Mouse (Mus musculus): ENCODE measurements around the gene Ak5. TPM values are rescaled to one million over a fixed set of nuclear protein-coding genes. Genes with fewer than 3 reads are reported as not detected.

Ak5 gene
- polyA plus RNA-seq, 1 experiment from 2014 or later = 0.33 TPM

GRCm38 (mm10) chr3:152666991-152667355 is 1.2 kb downstream of the Ak5 start:
- ATAC-seq (ENCODE audit: low FRiP score) = peak; percentile 6; the same call in 1 of the 2 replicates
- WGBS = under 1% methylated on average over 16 of the region's 16 CpGs
- Histone ChIP-seq H3K4me1 (ENCODE audit: control insufficient read depth, insufficient read depth, low read length) (peaks cover 5% of the 10 kb centered on the region), H3K27ac (ENCODE audit: low read depth, low read length) (no peak overlapping the region), H3K4me2 (peak overlapping the region; percentile 98), H3K27me3 (ENCODE audit: control insufficient read depth, insufficient read depth, low read length) (peaks cover 25% of the 10 kb centered on the region), H3K4me3 (ENCODE audit: low read depth, low read length) (peak overlapping the region; percentile 47), H3K36me3 (ENCODE audit: control insufficient read depth, insufficient read depth, low read length) (no peaks in the 10 kb centered on the region), H3K9me3 (ENCODE audit: control insufficient read depth, low read length) (no peaks in the 10 kb centered on the region), H3K9ac (ENCODE audit: low read length) (no peak overlapping the region)
- DNase-seq (ENCODE audit: low spot score, missing footprints) = peak; percentile 94

GRCm38 (mm10) chr3:152658592-152658991 is 9.6 kb downstream of the Ak5 start:
- no peak overlapping the region for H3K27ac ChIP-seq (ENCODE audit: low read depth, low read length)
- no peaks in the 10 kb centered on the region for H3K4me1 ChIP-seq (ENCODE audit: control insufficient read depth, insufficient read depth, low read length)
- no peaks in the 10 kb centered on the region for H3K36me3 ChIP-seq (ENCODE audit: control insufficient read depth, insufficient read depth, low read length)
- H3K9ac ChIP-seq (ENCODE audit: low read length) = no peak overlapping the region
- WGBS = 83% methylated on average over 2 of the region's 2 CpGs
- H3K4me3 ChIP-seq (ENCODE audit: low read depth, low read length) = no peak overlapping the region
- no peak for DNase-seq (ENCODE audit: low spot score, missing footprints)
- no peak overlapping the region for H3K4me2 ChIP-seq
- no peaks in the 10 kb centered on the region for H3K9me3 ChIP-seq (ENCODE audit: control insufficient read depth, low read length)
- H3K27me3 ChIP-seq (ENCODE audit: control insufficient read depth, insufficient read depth, low read length) = no peaks in the 10 kb centered on the region
- no peak for ATAC-seq (ENCODE audit: low FRiP score)

DNA sequence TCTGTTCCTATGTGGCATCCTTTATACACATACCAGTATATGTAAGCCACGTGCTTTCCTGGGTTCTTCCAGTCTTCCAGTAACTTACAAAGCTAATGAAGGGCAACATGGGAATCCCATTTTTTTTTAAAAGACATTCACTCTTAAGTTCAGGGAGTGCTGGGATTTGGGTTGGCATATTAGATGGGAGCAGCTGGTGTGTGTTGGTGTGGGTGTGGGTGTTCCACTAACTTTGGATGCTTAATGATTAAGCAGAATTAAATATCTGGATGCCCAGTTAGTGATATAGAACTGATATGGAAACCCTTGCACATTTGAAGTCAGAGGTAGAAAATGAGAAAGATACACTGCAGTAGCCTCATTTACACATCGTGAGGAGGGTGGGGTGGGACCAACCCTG is 16.2 kb downstream of the Ak5 start:
- no peaks in the 10 kb centered on the region for H3K36me3 ChIP-seq (ENCODE audit: control insufficient read depth, insufficient read depth, low read length)
- no peak overlapping the region for H3K9ac ChIP-seq (ENCODE audit: low read length)
- DNase-seq (ENCODE audit: low spot score, missing footprints) (no peak), ATAC-seq (ENCODE audit: low FRiP score) (no peak)
- H3K27ac ChIP-seq (ENCODE audit: low read depth, low read length) = no peak overlapping the region
- H3K27me3 ChIP-seq (ENCODE audit: control insufficient read depth, insufficient read depth, low read length) = no peaks in the 10 kb centered on the region
- no peaks in the 10 kb centered on the region for H3K4me1 ChIP-seq (ENCODE audit: control insufficient read depth, insufficient read depth, low read length)
- 83% methylated on average over 2 of the region's 2 CpGs for WGBS
- H3K9me3 ChIP-seq (ENCODE audit: control insufficient read depth, low read length) = no peaks in the 10 kb centered on the region
- no peak overlapping the region for H3K4me3 ChIP-seq (ENCODE audit: low read depth, low read length)
- H3K4me2 ChIP-seq = no peak overlapping the region

- Histone ChIP-seq H3K36me3 (ENCODE audit: control insufficient read depth, insufficient read depth, low read length) (no peaks in the 10 kb centered on the region), H3K4me2 (no peak overlapping the region), H3K4me3 (ENCODE audit: low read depth, low read length) (no peak overlapping the region), H3K9ac (ENCODE audit: low read length) (no peak overlapping the region), H3K27me3 (ENCODE audit: control insufficient read depth, insufficient read depth, low read length) (no peaks in the 10 kb centered on the region), H3K9me3 (ENCODE audit: control insufficient read depth, low read length) (no peaks in the 10 kb centered on the region), H3K27ac (ENCODE audit: low read depth, low read length) (no peak overlapping the region), H3K4me1 (ENCODE audit: control insufficient read depth, insufficient read depth, low read length) (no peaks in the 10 kb centered on the region)
- ATAC-seq (ENCODE audit: low FRiP score) (no peak), DNase-seq (ENCODE audit: low spot score, missing footprints) (no peak)
- WGBS = 84% methylated on average over 5 of the region's 5 CpGs
Measured at GRCm38 (mm10) chr3:152644610-152645009, 23.6 kb downstream of the Ak5 start.

DNA sequence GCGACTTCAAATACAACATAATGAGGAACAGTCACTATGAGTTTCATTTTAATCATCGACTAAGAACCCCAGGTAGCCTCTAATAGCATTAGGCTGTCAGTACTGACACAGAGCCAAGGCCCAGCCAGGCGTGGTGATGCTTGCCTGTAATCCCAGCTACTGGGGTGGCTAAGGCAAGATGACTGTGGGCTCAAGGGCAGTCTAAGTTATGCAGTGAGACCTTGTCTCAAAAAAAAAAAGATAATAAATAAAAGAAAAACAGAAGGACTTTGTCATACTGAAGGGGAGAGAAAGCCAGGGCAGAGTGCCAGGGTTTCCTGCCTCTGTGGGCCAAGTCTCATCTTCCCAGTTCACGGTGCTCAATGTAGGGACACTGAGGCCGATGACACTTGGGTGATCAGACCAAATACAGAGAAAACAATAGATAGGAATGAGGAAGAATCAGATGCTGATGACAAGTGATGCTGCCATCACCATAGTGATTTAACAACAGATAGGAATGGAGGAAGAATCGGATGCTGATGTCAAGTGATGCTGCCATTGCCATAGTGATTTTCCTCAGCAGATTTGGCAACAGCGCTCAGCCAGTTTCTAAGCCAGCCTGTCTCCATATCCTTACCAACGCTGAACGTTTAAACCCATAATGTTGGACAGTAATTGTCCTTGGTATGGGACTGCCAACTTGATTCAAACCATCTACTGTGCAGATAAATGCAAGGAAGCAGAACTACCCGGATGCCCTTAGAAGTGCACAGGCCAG is 42.9 kb downstream of the Ak5 start:
- H3K4me2 ChIP-seq = no peak overlapping the region
- no peaks in the 10 kb centered on the region for H3K9me3 ChIP-seq (ENCODE audit: control insufficient read depth, low read length)
- DNase-seq (ENCODE audit: low spot score, missing footprints) = no peak
- no peak overlapping the region for H3K9ac ChIP-seq (ENCODE audit: low read length)
- 75% methylated on average over 10 of the region's 10 CpGs for WGBS
- H3K4me3 ChIP-seq (ENCODE audit: low read depth, low read length) = no peak overlapping the region
- H3K36me3 ChIP-seq (ENCODE audit: control insufficient read depth, insufficient read depth, low read length) = no peaks in the 10 kb centered on the region
- H3K4me1 ChIP-seq (ENCODE audit: control insufficient read depth, insufficient read depth, low read length) = peaks cover 10% of the 10 kb centered on the region; the same call in 1 of the 2 replicates
- no peak overlapping the region for H3K27ac ChIP-seq (ENCODE audit: low read depth, low read length)
- H3K27me3 ChIP-seq (ENCODE audit: control insufficient read depth, insufficient read depth, low read length) = no peaks in the 10 kb centered on the region
- ATAC-seq (ENCODE audit: low FRiP score) = no peak

GRCm38 (mm10) chr3:152620534-152620933 is 47.6 kb downstream of the Ak5 start:
- no peaks in the 10 kb centered on the region for H3K27me3 ChIP-seq (ENCODE audit: control insufficient read depth, insufficient read depth, low read length)
- H3K27ac ChIP-seq (ENCODE audit: low read depth, low read length) = no peak overlapping the region
- WGBS = 40% methylated on average over 11 of the region's 11 CpGs
- H3K36me3 ChIP-seq (ENCODE audit: control insufficient read depth, insufficient read depth, low read length) = no peaks in the 10 kb centered on the region
- no peak overlapping the region for H3K4me3 ChIP-seq (ENCODE audit: low read depth, low read length)
- peak overlapping the region; percentile 3; the same call in 1 of the 2 replicates for H3K4me2 ChIP-seq
- 0 out of 2 replicates have a peak, but pooled peaks have one; percentile 28 for ATAC-seq (ENCODE audit: low FRiP score)
- H3K4me1 ChIP-seq (ENCODE audit: control insufficient read depth, insufficient read depth, low read length) = peaks cover 12% of the 10 kb centered on the region; the same call in 1 of the 2 replicates
- no peaks in the 10 kb centered on the region for H3K9me3 ChIP-seq (ENCODE audit: control insufficient read depth, low read length)
- H3K9ac ChIP-seq (ENCODE audit: low read length) = no peak overlapping the region
- no peak for DNase-seq (ENCODE audit: low spot score, missing footprints)

- WGBS = 70% methylated on average over 11 of the region's 11 CpGs
- Histone ChIP-seq H3K4me2 (no peak overlapping the region), H3K27me3 (ENCODE audit: control insufficient read depth, insufficient read depth, low read length) (no peaks in the 10 kb centered on the region), H3K4me1 (ENCODE audit: control insufficient read depth, insufficient read depth, low read length) (peaks cover 12% of the 10 kb centered on the region; the same call in 1 of the 2 replicates), H3K27ac (ENCODE audit: low read depth, low read length) (no peak overlapping the region), H3K9me3 (ENCODE audit: control insufficient read depth, low read length) (no peaks in the 10 kb centered on the region), H3K4me3 (ENCODE audit: low read depth, low read length) (no peak overlapping the region), H3K36me3 (ENCODE audit: control insufficient read depth, insufficient read depth, low read length) (no peaks in the 10 kb centered on the region), H3K9ac (ENCODE audit: low read length) (no peak overlapping the region)
- ATAC-seq (ENCODE audit: low FRiP score) (no peak), DNase-seq (ENCODE audit: low spot score, missing footprints) (peak; percentile 85)
Measured at GRCm38 (mm10) chr3:152620058-152620457, 48.1 kb downstream of the Ak5 start.

GRCm38 (mm10) chr3:152609076-152609475 is 59.1 kb downstream of the Ak5 start:
- Histone ChIP-seq H3K27me3 (ENCODE audit: control insufficient read depth, insufficient read depth, low read length) (no peaks in the 10 kb centered on the region), H3K4me3 (ENCODE audit: low read depth, low read length) (no peak overlapping the region), H3K27ac (ENCODE audit: low read depth, low read length) (no peak overlapping the region), H3K4me1 (ENCODE audit: control insufficient read depth, insufficient read depth, low read length) (no peaks in the 10 kb centered on the region), H3K4me2 (no peak overlapping the region), H3K36me3 (ENCODE audit: control insufficient read depth, insufficient read depth, low read length) (no peaks in the 10 kb centered on the region), H3K9ac (ENCODE audit: low read length) (no peak overlapping the region), H3K9me3 (ENCODE audit: control insufficient read depth, low read length) (no peaks in the 10 kb centered on the region)
- no peak for ATAC-seq (ENCODE audit: low FRiP score)
- DNase-seq (ENCODE audit: low spot score, missing footprints) = no peak
- 88% methylated on average over 5 of the region's 5 CpGs for WGBS

GRCm38 (mm10) chr3:152605849-152606248 is 62.3 kb downstream of the Ak5 start:
- Histone ChIP-seq H3K4me3 (ENCODE audit: low read depth, low read length) (no peak overlapping the region), H3K9me3 (ENCODE audit: control insufficient read depth, low read length) (no peaks in the 10 kb centered on the region), H3K4me2 (no peak overlapping the region), H3K27me3 (ENCODE audit: control insufficient read depth, insufficient read depth, low read length) (no peaks in the 10 kb centered on the region), H3K9ac (ENCODE audit: low read length) (no peak overlapping the region), H3K36me3 (ENCODE audit: control insufficient read depth, insufficient read depth, low read length) (no peaks in the 10 kb centered on the region), H3K4me1 (ENCODE audit: control insufficient read depth, insufficient read depth, low read length) (no peaks in the 10 kb centered on the region), H3K27ac (ENCODE audit: low read depth, low read length) (no peak overlapping the region)
- 79% methylated on average over 11 of the region's 11 CpGs for WGBS
- DNase-seq (ENCODE audit: low spot score, missing footprints) = no peak
- no peak for ATAC-seq (ENCODE audit: low FRiP score)

All from midbrain, embryonic 11.5 days (tissue).